Mouse (Mus musculus) hindbrain, embryonic 16.5 days (tissue): Measurements from ENCODE around the gene Rab42. TPM values are rescaled to one million over a fixed set of nuclear protein-coding genes. Genes with fewer than 3 reads are reported as not detected.

ENCODE experiments used
- ATAC-seq: fragments of 200-750 bp; cut with Nextera tagmentation; 2 replicates; pipeline ENCODE4 v1.8.0; 2017; ENCODE audit warnings: moderate TSS enrichment, moderate library complexity
- H3K27ac ChIP-seq: fragments of 300-500 bp; sonication (generic); 2 replicates; pipeline ENCODE4 v1.5.1; 2014; ENCODE audit warnings: low read depth, mild to moderate bottlenecking, control low read depth, low read length, moderate library complexity
- H3K27me3 ChIP-seq: fragments of 300-500 bp; sonication (generic); replicated peaks from 2 replicates; pipeline ENCODE4 v1.6.1; 2014; ENCODE audit warnings: low read length; ENCODE audit not compliant: control insufficient read depth, insufficient read depth
- H3K36me3 ChIP-seq: fragments of 300-500 bp; sonication (generic); 2 replicates; pipeline ENCODE4 v1.6.1; 2014; ENCODE audit warnings: mild to moderate bottlenecking, low read length, moderate library complexity, mixed read lengths; ENCODE audit not compliant: control insufficient read depth, insufficient read depth
- H3K4me1 ChIP-seq: fragments of 300-500 bp; sonication (generic); 2 replicates; pipeline ENCODE4 v1.6.1; 2014; ENCODE audit warnings: low read depth, low read length; ENCODE audit not compliant: control insufficient read depth, insufficient read depth
- H3K4me2 ChIP-seq: fragments of 300-500 bp; sonication (generic); 2 replicates; pipeline ENCODE4 v1.6.1; 2014; ENCODE audit warnings: mild to moderate bottlenecking, low read length, control low read depth, moderate library complexity
- H3K4me3 ChIP-seq: fragments of 300-500 bp; sonication (generic); 2 replicates; pipeline ENCODE4 v1.5.1; 2014; ENCODE audit warnings: mild to moderate bottlenecking, low read length, control low read depth, moderate library complexity
- H3K9ac ChIP-seq: fragments of 300-500 bp; sonication (generic); 2 replicates; pipeline ENCODE4 v1.6.1; 2014; ENCODE audit warnings: low read depth, mild to moderate bottlenecking, control low read depth, low read length, moderate library complexity
- H3K9me3 ChIP-seq: fragments of 300-500 bp; sonication (generic); 2 replicates; pipeline ENCODE4 v1.6.1; 2014; ENCODE audit warnings: mild to moderate bottlenecking, low read length, moderate library complexity; ENCODE audit not compliant: control insufficient read depth
- WGBS: fragments of 180-500 bp; shearing (Covaris S2); extraction: QIAGEN DNeasy Blood & Tissue Kit; methylation state at CpG from one replicate; pipeline ENCODE4 v1.1.7; 2014; 5-methylcytosine and 5-hydroxymethylcytosine counted together
- polyA plus RNA-seq: library from polyadenylated mRNA; unstranded; fragments of >200 nt; fragmentation: Nextera tagmentation; extraction: Ambion mirVana; gene quantifications from 2 replicates; pipeline ENCODE4 v1.2.1, GENCODE M21; 2015

Gene Rab42
- polyA plus RNA-seq, 1 experiment from 2014 or later, result 4.8 TPM

DNA sequence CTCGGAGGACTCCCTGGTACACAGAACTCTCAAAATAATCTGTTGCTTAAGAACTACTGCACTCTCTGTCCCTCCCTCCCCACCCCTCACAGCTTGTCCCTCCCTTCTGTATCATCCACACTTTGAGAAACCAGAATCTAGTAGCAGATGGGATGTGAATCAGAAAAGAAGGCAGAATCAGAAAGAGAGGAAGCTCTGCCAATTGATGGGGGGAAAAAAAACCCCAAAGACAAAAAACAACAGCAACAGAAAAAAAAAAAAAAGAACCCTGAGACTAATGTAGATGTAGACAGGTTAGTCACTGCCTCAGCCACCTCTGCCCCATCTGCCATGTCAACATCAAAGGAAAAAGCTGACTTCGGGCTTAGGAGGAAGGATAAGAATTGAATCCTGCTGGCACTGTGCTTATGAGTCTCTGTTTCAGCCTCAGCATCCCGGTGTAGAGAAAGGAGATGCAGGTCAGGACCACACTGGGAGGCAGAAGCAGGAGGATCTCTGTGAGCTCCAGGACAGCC lies 36.3 kb downstream of the Rab42 start:
- no peaks in the 10 kb centered on the region for H3K9me3 ChIP-seq
- H3K27me3 ChIP-seq, result no peaks in the 10 kb centered on the region
- ATAC-seq, result no peak
- no peak overlapping the region for H3K4me3 ChIP-seq
- H3K4me2 ChIP-seq, result no peak overlapping the region
- no peak overlapping the region for H3K27ac ChIP-seq
- 75% methylated on average over 3 of the region's 3 CpGs for WGBS
- H3K9ac ChIP-seq, result no peak overlapping the region
- H3K36me3 ChIP-seq, result no peaks in the 10 kb centered on the region
- H3K4me1 ChIP-seq, result peaks cover 8% of the 10 kb centered on the region; the same call in 1 of the 2 replicates

DNA sequence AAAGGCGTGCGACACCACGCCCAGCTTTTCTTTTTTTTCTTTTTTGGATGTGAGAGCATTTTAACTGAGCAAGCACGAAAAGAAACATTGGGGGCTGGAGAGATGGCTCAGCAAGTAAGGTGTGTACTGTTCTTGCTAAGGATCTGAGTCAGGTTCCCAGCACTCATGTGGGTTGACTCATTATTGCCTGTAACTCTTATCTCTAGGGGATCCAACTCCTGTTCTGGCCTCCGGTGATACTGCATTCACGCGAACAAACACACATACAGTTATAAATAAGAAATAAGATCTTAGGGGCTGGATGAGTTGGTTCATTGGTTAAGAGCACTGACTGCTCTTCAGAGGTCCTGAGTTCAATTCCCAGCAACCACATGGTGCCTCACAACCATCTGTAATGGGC lies 39.9 kb downstream of the Rab42 start:
- no peak overlapping the region for H3K9ac ChIP-seq
- H3K27me3 ChIP-seq, result no peaks in the 10 kb centered on the region
- no peak for ATAC-seq
- H3K4me1 ChIP-seq, result peaks cover 18% of the 10 kb centered on the region
- H3K4me2 ChIP-seq, result no peak overlapping the region
- H3K9me3 ChIP-seq, result no peaks in the 10 kb centered on the region
- 98% methylated on average over 7 of the region's 7 CpGs for WGBS
- no peak overlapping the region for H3K4me3 ChIP-seq
- H3K36me3 ChIP-seq, result no peaks in the 10 kb centered on the region
- H3K27ac ChIP-seq, result no peak overlapping the region

DNA sequence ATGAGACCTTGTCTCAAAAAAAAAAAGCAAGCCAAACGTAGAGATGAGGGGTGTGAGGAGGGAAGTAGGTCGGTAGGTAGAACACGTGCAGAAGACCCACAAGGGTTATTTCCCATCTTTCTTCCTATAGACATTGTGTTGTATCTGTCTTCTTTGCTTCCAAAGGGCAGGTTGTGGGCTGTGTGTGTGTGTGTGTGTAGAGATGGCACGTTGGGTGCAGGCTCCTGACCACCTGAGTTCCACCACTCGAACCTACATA lies 40.9 kb downstream of the Rab42 start:
- 86% methylated on average over 5 of the region's 5 CpGs for WGBS
- Histone ChIP-seq H3K9ac (no peak overlapping the region), H3K27me3 (no peaks in the 10 kb centered on the region), H3K4me2 (no peak overlapping the region; the same call in 1 of the 2 replicates), H3K4me3 (no peak overlapping the region), H3K27ac (no peak overlapping the region; the same call in 1 of the 2 replicates), H3K36me3 (no peaks in the 10 kb centered on the region), H3K9me3 (no peaks in the 10 kb centered on the region), H3K4me1 (peaks cover 18% of the 10 kb centered on the region)
- ATAC-seq, result no peak

DNA sequence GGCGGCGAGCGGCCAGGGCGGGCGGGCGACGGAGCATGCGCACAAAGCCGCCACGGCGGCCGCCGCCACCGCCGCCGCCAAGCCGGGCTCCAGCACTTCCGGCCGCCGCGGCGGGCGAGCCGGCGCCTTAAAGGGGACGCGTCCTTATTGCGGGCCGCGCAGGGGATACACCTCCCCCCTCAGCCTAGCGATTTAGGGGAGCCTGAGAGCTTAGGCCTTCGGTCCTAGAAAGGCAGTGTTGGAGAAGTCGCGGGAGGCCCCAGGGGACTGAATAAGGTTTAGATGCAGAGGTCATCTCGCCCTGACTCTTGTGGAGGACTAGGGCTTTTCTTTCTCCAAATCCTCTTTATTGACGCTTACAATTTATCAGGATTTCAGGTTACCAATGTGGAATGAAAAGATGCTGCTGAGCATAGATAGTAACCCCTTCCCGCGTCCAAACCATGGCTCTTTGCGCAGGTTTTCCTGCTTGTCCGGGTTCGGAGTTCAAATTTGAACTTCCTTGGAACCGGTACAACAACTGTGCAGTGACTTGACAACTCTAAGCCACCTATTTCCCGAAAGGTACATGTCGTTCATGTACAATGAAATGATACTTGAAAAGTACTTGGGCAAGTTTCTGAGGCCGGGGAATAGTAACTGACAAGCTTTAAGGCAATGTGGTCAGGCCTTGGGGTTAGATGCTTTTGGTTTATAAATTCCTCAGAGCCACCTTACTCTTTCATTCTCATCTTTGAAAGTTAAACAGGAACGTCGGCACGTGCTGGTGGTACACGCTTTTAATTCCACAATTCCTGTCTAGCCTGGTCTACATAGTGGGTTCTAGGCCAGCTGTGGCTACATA lies 41.4 kb downstream of the Rab42 start, which contains the start of gene Gmeb1:
Gene Gmeb1 (minus strand): TSS at position 89 of the 844 bp plus-strand sequence.
- H3K4me2 ChIP-seq, result peak within 1 kb of the TSS; percentile 89

DNA sequence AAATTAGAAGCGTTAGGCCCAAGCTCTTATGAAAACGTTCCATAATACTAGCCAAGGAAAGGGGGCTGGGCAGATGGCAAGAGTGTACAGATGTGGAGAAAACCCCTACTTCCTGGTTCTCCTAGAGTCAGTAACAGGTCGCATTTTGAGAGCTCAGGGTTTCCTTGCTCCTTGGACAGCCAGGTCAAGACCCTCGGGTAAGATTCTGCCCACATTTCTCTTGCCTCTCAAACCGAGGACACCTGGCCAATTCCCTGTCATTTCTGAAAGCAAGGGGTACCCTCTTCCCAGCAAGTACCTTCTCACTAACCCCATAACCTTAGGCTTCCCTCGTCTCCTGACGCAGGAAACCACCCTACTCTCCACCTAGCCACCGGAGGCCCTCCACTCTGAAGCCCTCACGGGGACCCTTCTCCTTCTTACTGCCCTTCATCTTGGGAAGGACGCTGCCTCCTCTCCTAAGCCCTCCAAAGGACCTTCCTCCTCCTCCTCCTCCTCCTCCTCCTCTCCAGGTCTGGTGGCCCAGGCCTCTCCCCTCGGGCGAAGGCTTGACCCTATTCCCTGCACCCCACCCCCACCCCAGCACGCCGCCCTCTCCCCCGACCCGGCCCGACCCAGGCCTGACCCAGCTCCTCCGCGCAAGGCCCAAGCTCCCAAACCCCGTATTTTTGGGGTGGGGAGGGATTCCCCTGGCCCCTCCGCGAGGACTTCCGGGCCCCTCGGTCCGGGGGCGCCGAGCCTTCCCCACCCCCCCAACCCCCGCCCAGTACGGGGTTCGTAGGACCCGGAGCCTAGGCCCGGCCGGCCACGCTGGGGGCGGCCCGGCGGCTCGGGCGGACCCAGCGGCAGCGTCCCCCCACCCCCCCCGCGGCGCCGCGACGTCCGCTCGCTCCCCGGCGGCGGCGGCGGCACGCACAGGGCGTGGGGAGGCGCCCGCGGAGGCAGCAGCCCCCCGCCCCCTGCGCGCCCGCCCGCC lies 42.5 kb downstream of the Rab42 start:
- H3K4me3 ChIP-seq, result peak overlapping the region; percentile 84
- WGBS, result 3% methylated on average over 35 of the region's 64 CpGs
- peak; percentile 86 for ATAC-seq

More for the DNA sequence above, 41.4 kb downstream of the Rab42 start, which contains the start of gene Gmeb1:
- H3K9ac ChIP-seq, result peak within 1 kb of the TSS; percentile 97
- H3K9me3 ChIP-seq, result no peaks in the 10 kb centered on the region
- 21% methylated on average over 35 of the region's 49 CpGs for WGBS
- H3K27ac ChIP-seq, result peak within 1 kb of the TSS; percentile 96
- no peaks in the 10 kb centered on the region for H3K27me3 ChIP-seq
- no peaks in the 10 kb centered on the region for H3K36me3 ChIP-seq
- ATAC-seq, result peak; percentile 94
- H3K4me1 ChIP-seq, result peaks cover 18% of the 10 kb centered on the region
- peak within 1 kb of the TSS; percentile 84 for H3K4me3 ChIP-seq

DNA sequence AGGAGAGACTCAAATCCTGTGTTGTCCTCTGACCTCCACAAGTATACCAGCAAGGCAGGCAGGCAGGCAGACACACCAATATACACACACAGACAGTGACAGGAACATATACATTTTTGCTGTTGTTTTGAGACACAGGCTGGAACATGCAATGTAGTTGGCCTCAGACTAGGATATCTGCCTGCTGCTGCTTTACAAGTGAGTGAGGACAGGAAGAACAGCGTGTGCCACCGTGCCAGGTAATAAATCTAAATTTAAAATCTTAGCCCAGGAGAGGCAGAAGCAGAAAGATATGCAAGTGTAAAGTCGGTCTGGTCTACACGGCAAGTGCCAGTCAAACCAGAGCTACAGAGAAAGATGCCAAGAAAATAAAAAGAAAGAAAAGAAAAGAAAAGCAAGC lies 43.9 kb downstream of the Rab42 start:
- no peak overlapping the region for H3K4me3 ChIP-seq
- WGBS, result 93% methylated on average over 4 of the region's 4 CpGs
- H3K4me2 ChIP-seq, result no peak overlapping the region
- ATAC-seq, result no peak
- H3K9ac ChIP-seq, result no peak overlapping the region
- no peak overlapping the region for H3K27ac ChIP-seq
- H3K4me1 ChIP-seq, result peaks cover 18% of the 10 kb centered on the region
- no peaks in the 10 kb centered on the region for H3K27me3 ChIP-seq
- H3K9me3 ChIP-seq, result no peaks in the 10 kb centered on the region
- no peaks in the 10 kb centered on the region for H3K36me3 ChIP-seq

More for the DNA sequence above, 42.5 kb downstream of the Rab42 start:
- no peaks in the 10 kb centered on the region for H3K9me3 ChIP-seq
- peak overlapping the region; percentile 96 for H3K27ac ChIP-seq
- H3K36me3 ChIP-seq, result no peaks in the 10 kb centered on the region
- peaks cover 18% of the 10 kb centered on the region for H3K4me1 ChIP-seq
- no peaks in the 10 kb centered on the region for H3K27me3 ChIP-seq
- H3K9ac ChIP-seq, result peak overlapping the region; percentile 97
- peak overlapping the region; percentile 89 for H3K4me2 ChIP-seq

DNA sequence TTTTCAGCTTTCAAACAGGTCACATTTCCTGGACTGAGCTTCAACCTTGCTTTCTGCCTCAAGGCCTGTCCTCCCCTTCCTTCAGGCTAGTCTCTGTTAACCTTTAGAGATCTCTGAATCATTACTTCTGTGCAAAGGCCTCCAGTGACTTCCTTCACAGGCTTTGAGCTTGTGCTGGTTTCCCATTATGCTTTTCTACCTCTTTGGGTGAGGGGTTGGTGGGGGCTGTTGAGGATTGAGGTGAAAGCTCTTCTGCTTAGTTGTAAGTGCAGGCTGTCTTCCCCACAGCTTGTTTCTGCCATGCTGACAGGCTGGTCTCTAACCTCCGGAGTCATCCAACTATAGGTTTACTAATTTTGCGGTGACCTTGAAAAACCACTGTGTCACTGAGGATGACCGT lies 46.8 kb downstream of the Rab42 start:
- no peak for ATAC-seq
- Histone ChIP-seq H3K27me3 (no peaks in the 10 kb centered on the region), H3K27ac (no peak overlapping the region), H3K9ac (no peak overlapping the region), H3K36me3 (no peaks in the 10 kb centered on the region), H3K4me3 (no peak overlapping the region), H3K4me2 (no peak overlapping the region), H3K9me3 (no peaks in the 10 kb centered on the region), H3K4me1 (peaks cover 14% of the 10 kb centered on the region)
- WGBS, result 93% methylated on average over 3 of the region's 3 CpGs

DNA sequence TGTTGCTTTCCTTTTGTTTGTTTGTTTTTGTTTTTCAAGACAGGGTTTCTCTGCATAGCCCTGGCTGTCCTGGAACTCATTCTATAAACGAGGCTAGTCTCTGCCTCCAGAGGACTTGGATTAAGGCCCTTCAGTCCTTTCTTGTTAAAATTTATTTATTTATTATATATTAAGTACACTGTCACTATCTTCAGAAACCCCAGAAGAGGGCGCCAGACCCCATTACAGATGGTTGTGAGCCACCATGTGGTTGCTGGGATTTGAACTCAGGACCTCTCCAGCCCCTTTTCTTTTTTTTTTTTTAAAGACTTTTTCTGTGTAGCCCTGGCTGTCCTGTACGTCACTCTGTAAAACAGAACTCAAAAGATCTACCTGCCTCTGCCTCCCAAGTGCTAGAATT lies 48.2 kb downstream of the Rab42 start:
- Histone ChIP-seq H3K4me2 (no peak overlapping the region), H3K36me3 (peaks cover 10% of the 10 kb centered on the region; the same call in 1 of the 2 replicates), H3K27ac (no peak overlapping the region), H3K9me3 (no peaks in the 10 kb centered on the region), H3K4me1 (peaks cover 9% of the 10 kb centered on the region), H3K9ac (no peak overlapping the region), H3K27me3 (no peaks in the 10 kb centered on the region), H3K4me3 (no peak overlapping the region)
- ATAC-seq, result no peak
- 83% methylated on average over 3 of the region's 3 CpGs for WGBS

DNA sequence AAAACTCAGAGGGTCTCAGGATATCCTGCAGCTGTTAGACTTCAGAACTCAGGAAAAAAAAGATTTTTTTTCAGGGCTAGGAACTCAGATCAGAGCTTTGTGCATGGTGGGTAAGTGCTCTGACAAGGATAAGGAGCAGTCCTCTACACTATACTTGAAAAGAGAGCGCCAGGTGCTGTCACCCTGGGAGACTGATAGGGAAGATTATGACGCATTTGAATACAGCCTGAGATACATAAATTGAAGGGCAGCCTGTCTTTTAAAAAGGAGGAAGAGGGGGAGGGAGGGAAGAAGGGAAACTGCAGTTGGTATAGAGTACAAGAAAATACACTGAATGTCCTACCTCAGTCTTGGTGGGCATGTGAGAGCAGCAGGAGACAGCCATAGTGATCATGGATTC lies 49.6 kb downstream of the Rab42 start:
- Histone ChIP-seq H3K4me2 (no peak overlapping the region), H3K36me3 (peaks cover 14% of the 10 kb centered on the region; the same call in 1 of the 2 replicates), H3K9me3 (no peaks in the 10 kb centered on the region), H3K4me3 (no peak overlapping the region), H3K4me1 (no peaks in the 10 kb centered on the region), H3K9ac (no peak overlapping the region), H3K27me3 (no peaks in the 10 kb centered on the region), H3K27ac (no peak overlapping the region)
- ATAC-seq, result no peak
- WGBS, result 82% methylated on average over 2 of the region's 2 CpGs
